Mouse (Mus musculus) spleen, postnatal 14 days (tissue): ENCODE data around the gene Olfr1513.
"Not testable (repeated sequence)": the region's sequence is repeated elsewhere in the genome, so short reads cannot be mapped to it uniquely, and the experiment has no call there.

Experiments
- DNase-seq, 2 experiments: peaks; one replicate each; pipeline ENCODE4 v3.0.0; 2021 to 2022; ENCODE audit warnings: low spot score in 2 of 2

Olfr1513 gene

GRCm38 (mm10) chr14:52310343-52310742 lies 45.9 kb downstream of the Olfr1513 start:
- not testable (repeated sequence) for DNase-seq

GRCm38 (mm10) chr14:52306100-52306499 lies 50.1 kb downstream of the Olfr1513 start:
- DNase-seq: no peak

DNA sequence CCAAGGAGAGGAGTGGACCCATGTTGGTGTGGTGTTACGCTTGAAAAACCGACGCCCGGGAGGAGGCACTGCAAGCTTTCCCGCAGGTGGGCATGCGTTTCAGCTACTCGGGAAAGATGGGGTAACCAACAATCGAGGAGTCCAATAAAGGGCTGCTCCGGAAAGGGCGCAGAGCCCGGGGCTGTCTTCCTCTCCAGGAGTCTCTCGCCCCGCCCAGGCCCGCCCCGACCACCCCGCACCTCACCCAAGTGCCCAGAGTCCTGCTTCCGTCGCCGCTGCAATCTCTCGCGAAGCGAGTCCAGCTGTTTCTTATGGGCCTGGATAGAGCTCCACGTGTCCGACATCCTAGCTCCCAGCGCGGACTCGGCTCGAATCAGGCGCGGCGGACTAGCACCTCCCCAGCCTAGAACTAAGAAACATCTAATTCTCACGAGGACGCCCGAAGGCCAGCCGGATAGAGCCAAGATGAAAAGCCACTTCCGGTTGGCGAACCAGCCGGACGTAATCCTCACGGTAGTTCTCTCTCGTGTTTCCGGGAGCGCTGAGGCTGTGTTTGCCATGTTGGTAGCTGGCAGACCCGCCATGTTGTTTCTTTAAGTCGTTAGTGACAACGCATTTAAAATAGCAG lies 51.5 kb downstream of the Olfr1513 start, which contains the start of gene Mettl3:
Gene Mettl3, minus strand, starts transcription at position 485 of the 628 bp plus-strand sequence.
- peak; percentile 77 to 82 for DNase-seq

DNA sequence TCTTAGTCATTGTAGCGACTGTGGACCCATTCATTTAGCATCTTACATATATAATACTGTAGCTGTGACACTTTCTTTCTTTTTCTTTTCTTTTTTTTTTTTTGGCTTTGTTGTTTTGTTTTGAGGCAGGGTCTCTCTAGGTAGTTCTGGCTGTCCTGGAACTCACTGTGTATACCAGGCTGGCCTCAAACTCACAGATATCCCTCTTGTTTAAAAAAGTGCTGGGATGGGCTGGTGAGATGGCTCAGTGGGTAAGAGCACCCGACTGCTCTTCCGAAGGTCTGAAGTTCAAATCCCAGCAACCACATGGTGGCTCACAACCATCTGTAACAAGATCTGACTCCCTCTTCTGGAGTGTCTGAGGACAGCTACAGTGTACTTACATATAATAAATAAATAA lies 52.7 kb downstream of the Olfr1513 start:
- not testable (repeated sequence) for DNase-seq
